Mouse (Mus musculus) heart, adult 2 months (tissue): ENCODE data around the gene Ppcs.

Experiments
- CTCF ChIP-seq: fragments of 200-600 bp; IDR thresholded peaks from 2 replicates; pipeline ENCODE4 v1.8.1; 2022; ENCODE audit warnings: antibody characterized with exemption, mild to moderate bottlenecking, moderate library complexity
- EP300 ChIP-seq: fragments of 200-500 bp; IDR thresholded peaks from 2 replicates; pipeline ENCODE4 v1.6.1; 2011; ENCODE audit warnings: low read depth, low read length, control low read depth; ENCODE audit not compliant: insufficient read depth
- POLR2A ChIP-seq: fragments of 200-500 bp; IDR thresholded peaks from 2 replicates; pipeline ENCODE4 v1.6.1; 2011; ENCODE audit warnings: mild to moderate bottlenecking, low read depth, low read length, control low read depth; ENCODE audit not compliant: insufficient read depth

- no peak for TF ChIP-seq CTCF
- no peak for TF ChIP-seq POLR2A
- TF ChIP-seq EP300: no peak
Measured at GRCm38 (mm10) chr4:119398751-119399150, 23.5 kb downstream of the Ppcs start.
